15 mouse cellular contexts compared by ENCODE assay signal in the genomic region with DNA sequence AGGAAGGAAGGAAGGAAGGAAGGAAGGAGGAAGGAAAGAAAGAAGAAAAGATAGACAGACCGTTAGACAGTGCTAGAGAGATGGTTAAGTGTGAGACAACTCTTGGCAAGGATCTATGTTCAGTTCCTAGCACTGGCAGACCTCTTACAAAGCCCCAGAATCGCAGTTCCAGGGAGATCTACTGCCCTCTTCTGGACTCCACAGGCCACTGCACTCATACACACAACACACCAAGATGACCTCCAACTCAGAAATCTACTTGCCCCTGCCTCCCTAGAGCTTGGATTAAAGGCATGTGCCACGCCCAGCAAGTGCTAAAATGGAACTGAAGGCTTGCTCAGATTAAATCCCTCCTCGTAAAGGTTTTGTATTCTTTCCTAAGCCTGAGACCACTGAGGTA.
DNase-seq lines count a peak whose midpoint lies in the region; ATAC-seq and TF ChIP-seq lines count a peak whose summit lies in the region.
"Had no signal": no experiment of that assay in that cellular context is flagged by ENCODE, and none has a peak within 500 bp of the region (broad histone marks: within the 10 kb centered on the region; RNA-seq: fewer than 3 reads in every experiment).

No protein-coding gene starts in this region.

- dilution Hi-C loops in CH12.LX (cut with MboI; ENCODE audit: extremely low pct_ligation_motif_present, extremely low pct_unique_long_range_greater_than_20kb, low sequenced_read_pairs): no loop called here

- no peak overlapping the region for H3K9ac ChIP-seq in CH12.LX (ENCODE audit: insufficient read depth, low read depth)
- H3K9ac ChIP-seq: limb, embryonic 13.5 days; midbrain, embryonic 15.5 days had no signal

- CTCF ChIA-PET in Patski (lab: Charles Lee): no interaction called here

- H3K4me1 ChIP-seq in cerebellum, adult 2 months (ENCODE audit: control insufficient read depth, insufficient read depth, low read length): peaks cover 12% of the 10 kb centered on the region
- H3K4me1 ChIP-seq in CH12.LX (ENCODE audit: control insufficient read depth in 1 of 2, insufficient read depth in 2 of 2): no peaks in the 10 kb centered on the region
- H3K4me1 ChIP-seq: limb, embryonic 13.5 days; midbrain, embryonic 15.5 days had no signal

- H3K4me2 ChIP-seq in CH12.LX (ENCODE audit: insufficient read depth, low read depth, poor library complexity, severe bottlenecking): no peak overlapping the region
- H3K4me2 ChIP-seq: limb, embryonic 13.5 days; midbrain, embryonic 15.5 days had no signal

- H3K9me3 ChIP-seq in CH12.LX (replicated peaks; ENCODE audit: low read length): no peaks in the 10 kb centered on the region
- H3K9me3 ChIP-seq: limb, embryonic 13.5 days; midbrain, embryonic 15.5 days had no signal

- WGBS in cerebellum, adult 2 months: 92% methylated on average over 4 of the region's 4 CpGs

- no peak for ATAC-seq in Patski
- ATAC-seq: CD4-positive, CD25-positive, alpha-beta regulatory T cell, adult 4 months; midbrain, embryonic 15.5 days had no signal

- no peaks in the 10 kb centered on the region for H3K79me2 ChIP-seq in CH12.LX (replicated peaks; ENCODE audit: control insufficient read depth, extremely low read depth, insufficient read depth, poor library complexity, severe bottlenecking)

- no peak overlapping the region for H3K27ac ChIP-seq in cerebellum, adult 2 months (ENCODE audit: insufficient read depth, low read length)
- H3K27ac ChIP-seq in left cerebral cortex, adult 2 months: no peak overlapping the region
- no peak overlapping the region for H3K27ac ChIP-seq in CH12.LX (ENCODE audit: insufficient read depth, low read depth)
- H3K27ac ChIP-seq: limb, embryonic 13.5 days; midbrain, embryonic 15.5 days had no signal

- TF ChIP-seq POLR2A in cerebellum, adult 2 months (IDR thresholded peaks at IDR 0.05; ENCODE audit: borderline replicate concordance, insufficient read depth, low read length): no peak
- TF ChIP-seq POLR2A in CH12.LX (IDR thresholded peaks at IDR 0.05; ENCODE audit: low read depth, low read length): no peak

- intact Hi-C loops in left cerebral cortex, adult 2 months (cut with DNase I): no loop called here
- intact Hi-C loops in left cerebral cortex, postnatal 25 days (cut with DNase I): no loop called here

- peak; percentile 34; the same call in 1 of the 2 replicates for TF ChIP-seq CTCF in cerebellum, adult 2 months (IDR thresholded peaks at IDR 0.05; ENCODE audit: borderline replicate concordance, insufficient read depth, low read depth, low read length)
- peak; percentile 22 for TF ChIP-seq CTCF in left cerebral cortex, adult 2 months (IDR thresholded peaks at IDR 0.05)
- TF ChIP-seq CTCF in CH12.LX (conservative IDR thresholded peaks at IDR 0.05 in 1 of 2, IDR thresholded peaks at IDR 0.05 in 1 of 2; ENCODE audit: low read depth in 2 of 2, low read length in 2 of 2) (peak; percentile 26 to 41; a peak in 3 of 4 replicates), Patski (IDR thresholded peaks at IDR 0.05) (peak; percentile 26)

- in situ Hi-C loops in CH12.LX (cut with MboI; ENCODE audit: low pct_ligation_motif_present, low pct_unique_long_range_greater_than_20kb, low sequenced_read_pairs): no loop called here
- in situ Hi-C loops in Patski (cut with MboI; ENCODE audit: low pct_unique_long_range_greater_than_20kb): no loop called here

- TF ChIP-seq EP300 in CH12.LX (IDR thresholded peaks at IDR 0.05; ENCODE audit: low read length): no peak

- H3K27me3 ChIP-seq in cerebellum, adult 2 months (ENCODE audit: control insufficient read depth, insufficient read depth, low read length): no peaks in the 10 kb centered on the region
- no peaks in the 10 kb centered on the region for H3K27me3 ChIP-seq in CH12.LX (replicated peaks)
- no peaks in the 10 kb centered on the region for H3K27me3 ChIP-seq in Patski
- H3K27me3 ChIP-seq: limb, embryonic 13.5 days; midbrain, embryonic 15.5 days had no signal

- H3K4me3 ChIP-seq in cerebellum, adult 2 months (replicated peaks; ENCODE audit: insufficient read depth, low read depth, low read length): no peak overlapping the region
- H3K4me3 ChIP-seq in left cerebral cortex, adult 2 months: no peak overlapping the region
- H3K4me3 ChIP-seq in CH12.LX (replicated peaks in 1 of 3; ENCODE audit: low read depth in 2 of 3, low read length in 2 of 3, poor library complexity in 1 of 3): no peak overlapping the region
- H3K4me3 ChIP-seq: limb, embryonic 13.5 days; midbrain, embryonic 15.5 days had no signal

- DNase-seq in cerebellum, adult 2 months: no peak
- no peak for DNase-seq in cerebellum, adult 9-10 months
- no peak for DNase-seq in left cerebral cortex, adult 2 months (ENCODE audit: extremely low spot score in 1 of 2, low spot score in 2 of 2)
- no peak for DNase-seq in left cerebral cortex, postnatal 25 days (ENCODE audit: low spot score in 2 of 2)
- DNase-seq in CH12.LX (ENCODE audit: extremely low read depth) (no peak), Patski (ENCODE audit: low read depth, low spot score) (no peak)
- DNase-seq in frontal cortex, adult 2 months (ENCODE audit: extremely low spot score in 1 of 2, low spot score in 1 of 2): no peak
- no peak for DNase-seq in right cerebral cortex, postnatal 14 days
- DNase-seq: gastrocnemius, postnatal 10 days; kidney, adult 11 months; lung, adult 18-20 months; thymus, adult 2 months had no signal

- TF ChIP-seq RAD21 in CH12.LX (IDR thresholded peaks at IDR 0.05; ENCODE audit: low read depth, low read length): peak; percentile 25

- H3K36me3 ChIP-seq in CH12.LX (replicated peaks in 1 of 2; ENCODE audit: control insufficient read depth in 1 of 2, insufficient read depth in 1 of 2, low read length in 1 of 2): no peaks in the 10 kb centered on the region
- H3K36me3 ChIP-seq: limb, embryonic 13.5 days; midbrain, embryonic 15.5 days had no signal

- POLR2A ChIA-PET in Patski (lab: Charles Lee): no interaction called here

TF ChIP-seq in CH12.LX, 34 proteins besides CTCF, POLR2A, EP300 and RAD21:
- TF ChIP-seq SMC3 (IDR thresholded peaks at IDR 0.05; ENCODE audit: low read depth, low read length) (peak; percentile 21), USF1 (IDR thresholded peaks at IDR 0.05; ENCODE audit: low read depth, low read length) (no peak)
